Mouse (Mus musculus) T-helper 2 cell (primary cell): ENCODE results near the gene Otop1.

Source experiments
- in situ Hi-C: fragments of 300-600 bp; cut with MboI, MseI; formaldehyde crosslinking; loops from one replicate; pipeline ENCODE4 v1.15.1; 2025; ENCODE audit warnings: high pct_unique_total_duplicates

Otop1 gene

DNA sequence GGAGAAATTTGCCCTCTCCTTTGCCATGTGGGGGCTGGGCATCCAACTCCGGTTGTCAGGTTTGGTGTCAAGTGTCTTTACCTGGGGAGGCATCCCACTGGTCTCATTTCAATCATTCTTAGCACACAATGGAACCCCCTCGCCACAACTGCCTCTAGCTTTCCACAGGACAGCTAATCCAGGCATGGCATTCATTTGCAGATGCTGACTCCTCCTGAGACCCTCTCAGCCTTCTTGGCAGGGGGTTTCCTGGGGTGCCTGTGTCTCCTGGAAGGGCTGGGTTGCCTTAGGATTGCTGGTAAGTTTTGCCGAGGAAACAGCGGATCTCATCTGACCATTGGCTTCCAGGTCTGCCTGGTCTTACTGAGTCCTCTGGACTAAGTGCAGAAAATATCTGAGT, at the start of gene Otop1:
Gene Otop1 (plus strand): TSS at position 202 of the 400 bp plus-strand sequence.
- in situ Hi-C loops: no loop called here

DNA sequence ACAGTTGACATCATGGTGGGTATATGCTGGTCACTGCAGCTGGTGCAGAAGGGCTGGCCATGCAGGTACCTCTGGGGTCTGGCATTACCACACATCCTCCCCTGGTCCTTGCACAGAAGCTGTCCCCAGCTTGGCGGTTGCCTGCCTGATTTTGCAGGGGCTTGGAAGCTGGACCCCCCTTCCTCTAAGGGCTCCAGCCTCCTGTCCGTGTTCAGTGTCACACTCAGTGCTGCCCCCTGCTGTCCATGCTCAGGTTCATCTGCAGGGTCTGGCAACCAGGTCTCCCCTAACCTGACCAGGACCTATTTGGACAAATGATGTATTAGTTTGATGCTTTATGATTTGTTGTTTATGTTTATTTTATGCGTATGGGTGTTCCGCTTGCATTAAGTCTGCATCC, 40.4 kb upstream of the Otop1 start:
- in situ Hi-C loops: no loop called here

DNA sequence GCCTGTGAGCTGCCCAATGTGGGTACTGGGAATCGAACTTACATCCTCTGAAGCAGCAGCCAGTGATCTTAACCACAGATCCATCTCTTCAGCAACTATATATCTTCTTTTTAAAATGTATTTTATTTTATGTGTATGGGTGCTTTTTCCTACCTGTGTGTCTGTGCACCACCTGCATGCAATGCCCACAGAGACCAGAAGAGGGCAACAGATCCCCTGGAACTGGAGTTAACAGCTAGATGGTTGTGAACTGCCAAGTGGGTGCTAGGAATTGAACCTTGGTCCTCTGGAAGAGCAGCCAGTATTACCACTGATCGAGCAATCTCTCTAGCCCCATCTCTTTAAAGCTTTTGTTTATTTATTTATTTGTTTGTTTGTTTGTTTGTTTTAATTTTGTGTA, 39.1 kb upstream of the Otop1 start:
- in situ Hi-C loops: no loop called here

DNA sequence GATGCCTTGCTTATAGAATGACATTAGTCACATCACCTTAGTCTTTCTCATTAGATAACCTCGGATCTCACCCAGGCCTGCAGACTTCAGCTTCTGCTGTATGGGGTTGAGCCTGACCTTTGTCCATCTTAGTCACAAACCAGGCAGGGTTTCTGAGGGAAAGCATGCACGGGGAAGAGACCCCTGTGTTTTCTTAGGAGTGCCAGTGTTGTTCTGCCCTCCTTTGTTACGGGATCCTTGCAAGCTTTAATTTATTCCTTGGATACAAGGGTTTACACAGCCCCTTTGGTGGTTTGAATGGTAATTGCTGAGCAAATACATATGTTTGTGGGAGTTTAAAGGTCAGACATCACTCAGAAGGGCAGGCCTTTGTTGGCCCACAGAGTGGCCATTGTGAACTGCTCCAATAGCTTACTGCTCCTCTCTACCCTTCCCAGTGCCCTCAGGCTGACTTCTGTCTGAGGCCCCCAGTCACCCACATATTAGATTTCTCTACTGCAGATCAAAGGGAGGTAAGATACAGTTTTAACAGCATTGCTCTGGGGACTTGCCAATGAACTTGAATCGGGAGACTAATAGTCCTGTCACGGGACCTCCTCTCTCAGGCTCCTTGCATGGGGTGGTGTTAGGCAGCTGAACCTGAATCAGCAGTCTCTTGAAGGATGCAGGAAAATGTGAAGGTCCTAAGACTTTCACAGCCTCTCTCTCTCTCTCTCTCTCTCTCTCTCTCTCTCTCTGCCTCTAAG, 34.9 kb upstream of the Otop1 start:
- in situ Hi-C loops: no loop called here

DNA sequence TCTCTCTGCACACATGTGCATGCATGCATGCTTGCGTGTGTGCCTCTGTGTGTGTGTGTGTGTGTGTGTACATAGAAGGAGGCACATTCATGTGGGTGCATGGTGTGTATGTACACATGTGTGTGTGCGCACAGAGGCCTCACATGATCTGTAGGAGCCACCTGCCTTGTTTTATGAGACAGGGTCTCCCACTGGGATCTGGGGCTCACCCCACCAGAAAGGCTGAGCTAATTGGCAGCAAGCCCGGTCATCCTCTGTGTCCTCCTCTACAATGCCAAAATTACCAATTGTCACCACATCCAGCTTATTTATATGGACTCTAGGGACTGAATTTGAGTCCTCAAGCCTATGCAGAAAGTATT, 34.3 kb upstream of the Otop1 start:
- in situ Hi-C loops: no loop called here

DNA sequence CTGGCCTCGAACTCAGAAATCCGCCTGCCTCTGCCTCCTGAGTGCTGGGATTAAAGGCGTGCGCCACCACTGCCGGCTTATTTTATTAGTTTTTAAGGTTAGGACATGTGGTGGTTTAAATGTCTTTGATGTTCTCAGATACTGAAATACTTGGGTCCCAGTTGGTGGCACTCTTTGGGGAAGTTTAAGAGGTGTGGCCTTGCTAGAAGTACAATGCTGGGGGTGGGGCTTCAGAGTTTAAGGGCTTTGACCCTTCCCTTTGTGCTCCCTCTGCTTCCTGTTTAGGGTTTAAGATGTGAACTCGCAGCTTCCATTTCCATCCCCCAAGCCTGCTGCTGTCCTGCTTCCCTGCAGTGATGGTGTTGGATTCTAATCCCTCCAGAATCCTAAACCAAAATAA, 33.8 kb upstream of the Otop1 start:
- in situ Hi-C loops: no loop called here

DNA sequence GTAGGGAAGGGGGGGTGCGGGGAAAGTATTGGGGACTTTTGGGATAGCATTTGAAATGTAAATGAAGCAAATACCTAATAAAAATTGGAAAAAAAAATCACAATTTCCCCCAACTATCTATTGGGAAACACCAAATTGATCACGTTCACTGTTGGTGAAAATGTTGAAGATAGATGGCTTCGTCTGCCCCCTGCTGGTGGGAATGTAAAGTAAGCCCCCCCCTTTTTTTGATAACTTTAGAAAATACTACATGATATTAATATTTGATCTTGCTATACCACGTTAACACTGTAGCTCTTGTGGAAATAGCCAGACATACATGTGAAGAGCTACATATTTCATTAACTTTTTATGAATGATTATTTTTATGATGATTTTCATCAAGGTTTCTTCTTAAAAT, 20.6 kb upstream of the Otop1 start:
- in situ Hi-C loops: no loop called here

DNA sequence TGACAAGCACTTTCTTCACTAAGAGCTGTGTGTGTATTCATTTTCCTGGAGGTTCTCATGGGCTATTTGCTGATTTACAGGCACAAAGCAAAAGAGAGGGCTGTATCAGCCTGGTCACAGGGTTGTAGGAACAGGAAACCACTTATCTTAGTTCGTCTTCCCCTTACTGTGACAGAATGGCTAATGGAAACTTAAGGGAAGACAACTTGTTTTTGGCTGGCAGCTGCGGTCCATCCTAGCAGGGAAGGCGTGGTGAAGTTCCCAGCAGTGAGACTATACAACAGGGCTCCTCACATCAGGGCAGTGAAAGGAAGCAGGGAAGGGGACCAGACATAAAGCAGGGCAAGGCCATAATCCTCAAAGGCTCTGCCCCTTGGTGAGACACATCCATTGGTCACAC, 20.1 kb upstream of the Otop1 start:
- in situ Hi-C loops: no loop called here

DNA sequence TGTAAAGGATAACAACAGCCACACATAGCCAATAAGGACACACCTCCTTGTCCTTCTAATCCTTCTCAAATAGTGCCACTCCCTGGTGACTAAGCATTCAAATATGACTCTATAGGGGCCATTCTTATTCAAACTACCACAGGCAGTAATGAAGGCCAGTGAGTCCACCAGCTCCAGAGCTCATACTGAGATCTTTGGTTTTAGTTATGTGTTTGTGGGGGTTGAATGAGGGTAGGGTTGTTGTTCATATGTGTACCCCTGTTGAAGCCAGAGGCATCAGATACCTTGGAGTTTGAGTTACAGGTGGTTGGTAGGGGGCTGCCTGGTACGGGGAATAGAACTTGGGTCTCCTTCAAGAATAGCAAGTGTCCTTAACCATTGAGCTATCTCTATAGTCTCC, 19.2 kb upstream of the Otop1 start:
- in situ Hi-C loops: no loop called here

DNA sequence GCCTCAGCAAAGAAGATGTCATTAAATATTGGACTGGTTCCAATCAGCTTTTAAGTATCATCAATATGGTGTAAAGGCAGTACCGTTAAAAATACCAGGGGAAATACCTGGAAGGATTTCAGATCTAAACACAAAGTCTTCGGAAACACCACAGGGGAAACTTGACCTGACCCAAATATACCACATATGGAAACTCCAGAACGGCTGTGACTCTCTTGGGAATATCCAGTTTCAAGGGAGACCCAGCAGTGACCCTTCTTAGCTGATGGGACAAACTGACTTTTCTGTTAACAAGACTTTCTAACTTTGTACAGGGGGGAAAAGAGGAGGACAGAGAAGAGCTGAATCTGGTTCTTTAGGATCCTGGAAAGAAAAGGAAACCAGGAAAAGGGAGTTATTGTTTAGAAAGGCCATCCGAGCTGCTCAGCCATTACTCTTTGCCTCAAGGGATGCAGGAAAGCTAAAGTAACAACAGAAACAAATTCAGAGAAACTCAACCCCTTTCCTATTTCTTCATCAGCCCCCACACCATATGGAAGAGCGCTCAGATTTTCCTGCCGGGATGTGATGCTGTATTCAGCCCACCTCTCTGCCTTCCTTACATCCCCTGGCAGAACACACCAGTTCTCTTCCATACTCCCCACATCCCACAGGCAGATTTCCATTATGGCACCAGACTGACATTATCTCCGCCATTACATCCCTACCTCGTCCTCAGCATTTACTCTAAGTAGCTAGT, 17.6 kb upstream of the Otop1 start:
- in situ Hi-C loops: no loop called here

DNA sequence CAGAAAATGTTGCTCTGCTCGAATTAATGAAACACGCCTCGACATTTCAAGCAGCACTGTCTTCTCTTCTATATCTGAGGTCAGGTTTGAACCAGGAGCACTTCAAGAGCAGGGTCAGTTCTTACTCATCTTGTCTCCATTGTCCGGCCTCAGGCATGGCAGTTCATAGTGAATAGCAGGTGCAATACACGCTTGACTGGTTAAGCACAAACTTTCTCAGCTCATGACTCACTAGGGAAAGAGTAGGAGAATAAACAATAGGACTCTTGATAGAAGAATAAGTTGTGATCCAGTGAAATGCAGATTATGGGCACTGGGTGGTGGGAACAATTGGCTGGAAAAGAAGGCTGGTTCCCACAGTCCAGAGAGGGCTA, 17.0 kb upstream of the Otop1 start:
- in situ Hi-C loops: no loop called here

DNA sequence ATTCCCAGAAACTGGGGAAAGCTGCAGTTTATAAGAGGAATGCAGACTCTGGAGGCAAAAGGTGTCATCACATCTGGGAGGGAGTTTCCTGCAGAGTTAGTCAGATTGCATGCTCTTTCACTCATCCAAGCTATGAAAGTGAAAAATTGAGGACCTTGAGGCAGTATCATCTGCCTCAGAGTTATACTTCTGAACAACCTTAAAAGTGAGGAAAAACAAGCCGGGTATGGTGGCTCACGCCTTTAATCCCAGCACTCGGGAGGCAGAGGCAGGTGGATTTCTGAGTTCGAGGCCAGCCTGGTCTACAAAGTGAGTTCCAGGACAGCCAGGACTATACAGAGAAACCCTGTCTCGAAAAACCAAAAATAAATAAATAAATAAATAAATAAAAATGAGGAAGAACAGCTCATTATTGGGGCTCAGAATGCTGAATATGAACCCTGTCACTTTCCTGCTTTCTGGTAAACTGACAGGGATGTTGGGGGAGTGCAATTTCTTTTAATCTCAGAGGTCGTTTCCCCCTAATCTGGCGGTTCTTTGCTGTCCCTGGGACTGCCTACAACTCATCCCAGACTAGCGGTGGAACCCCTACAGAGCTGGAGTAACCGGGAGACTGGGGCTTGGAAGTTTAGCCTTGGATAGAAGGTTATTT, 16.2 kb upstream of the Otop1 start:
- in situ Hi-C loops: loop anchor here (10.0 kb wide), 1 partner anchor 1725 kb away; no protein-coding TSS in a partner anchor

DNA sequence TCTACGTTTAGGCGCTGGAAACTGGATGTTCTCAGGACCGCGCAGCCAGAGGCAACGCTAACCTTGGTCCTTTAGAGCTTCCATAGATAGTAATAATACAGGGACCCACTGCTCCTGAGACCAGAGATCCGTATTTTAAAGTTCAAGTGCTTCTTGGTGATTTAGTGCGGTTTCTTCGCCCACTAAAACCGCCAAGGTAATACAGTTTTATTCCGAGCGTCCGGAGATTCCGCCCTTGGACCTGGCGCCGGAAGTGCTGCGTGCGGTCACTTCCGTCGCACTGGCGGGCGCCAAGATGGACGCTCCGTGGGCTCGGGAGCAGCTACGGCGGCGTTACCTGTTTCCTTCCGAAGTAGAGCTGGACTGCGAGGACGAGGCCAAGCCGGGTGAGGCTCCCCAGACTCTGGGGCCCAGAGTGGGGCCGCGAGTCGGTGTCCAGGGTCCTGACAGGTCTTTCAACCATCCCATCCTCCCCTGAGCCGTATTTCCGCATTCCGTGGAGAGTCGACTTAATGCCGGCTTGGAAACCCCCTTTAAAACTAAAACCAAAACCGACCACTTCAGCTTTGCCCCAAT, 15.6 kb upstream of the Otop1 start, which contains the start of gene Tmem128:
Gene Tmem128 (plus strand): TSS at position 79 of the 576 bp plus-strand sequence.
- in situ Hi-C loops: loop anchor here (10.0 kb wide), 1 partner anchor 1725 kb away; no protein-coding TSS in a partner anchor

DNA sequence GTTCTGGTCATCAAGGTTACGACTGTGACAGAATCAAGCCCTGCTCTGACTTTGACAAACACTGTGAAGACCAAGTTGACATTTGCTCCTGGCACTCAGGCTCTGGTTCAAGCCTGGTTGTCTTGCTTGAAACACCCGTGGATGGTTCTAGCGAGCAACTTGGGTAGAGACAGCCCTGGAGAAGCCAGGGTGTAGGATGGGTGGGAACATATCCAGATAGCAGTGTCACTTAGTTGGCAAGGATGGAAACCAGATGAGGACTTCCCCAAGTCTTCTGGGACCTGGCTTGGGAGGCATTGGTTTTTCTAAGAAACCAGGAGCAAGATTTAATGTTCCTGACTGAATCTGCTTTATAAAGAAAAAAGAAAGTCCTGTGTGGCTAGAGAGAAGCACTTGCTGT, 4.8 kb upstream of the Otop1 start:
- in situ Hi-C loops: no loop called here

DNA sequence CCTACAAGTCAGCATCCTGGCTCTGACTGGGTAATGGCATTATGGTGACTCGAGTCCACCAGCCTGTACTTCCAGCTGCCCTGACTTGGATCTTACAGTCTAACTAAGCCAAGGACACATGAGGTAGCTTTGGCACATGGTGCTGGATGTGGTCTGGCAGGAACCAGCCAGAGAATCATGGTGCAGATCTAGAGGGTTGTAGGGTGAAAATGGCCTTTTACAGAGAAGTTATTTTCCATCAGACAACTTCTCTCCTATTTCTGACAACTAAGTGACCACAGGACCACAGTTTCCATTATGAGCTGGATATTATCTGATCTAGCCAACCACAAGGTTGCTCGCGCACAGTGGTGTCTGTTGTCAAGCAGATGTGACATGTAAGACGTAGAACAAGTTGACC, 1.9 kb upstream of the Otop1 start:
- in situ Hi-C loops: no loop called here

DNA sequence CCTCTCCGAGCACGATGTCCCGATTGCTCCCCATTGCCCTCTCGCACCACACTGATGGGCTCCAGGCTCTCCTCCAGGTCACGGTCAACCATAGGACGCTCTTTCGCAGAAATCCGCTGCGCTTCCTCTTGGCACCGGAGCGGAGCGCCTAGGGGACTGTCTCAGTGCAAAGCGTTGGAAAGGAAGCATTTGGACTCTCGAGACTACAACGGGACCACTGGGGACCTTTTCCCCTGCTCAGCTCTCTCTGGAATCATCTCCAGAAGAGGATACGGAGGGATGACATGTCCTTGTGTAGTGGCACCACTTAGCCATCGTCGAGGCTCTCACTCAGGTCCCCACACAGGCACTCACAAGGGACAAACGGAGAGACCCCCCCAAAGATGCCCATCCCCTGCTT, 679 bp downstream of the Otop1 start:
- in situ Hi-C loops: no loop called here

DNA sequence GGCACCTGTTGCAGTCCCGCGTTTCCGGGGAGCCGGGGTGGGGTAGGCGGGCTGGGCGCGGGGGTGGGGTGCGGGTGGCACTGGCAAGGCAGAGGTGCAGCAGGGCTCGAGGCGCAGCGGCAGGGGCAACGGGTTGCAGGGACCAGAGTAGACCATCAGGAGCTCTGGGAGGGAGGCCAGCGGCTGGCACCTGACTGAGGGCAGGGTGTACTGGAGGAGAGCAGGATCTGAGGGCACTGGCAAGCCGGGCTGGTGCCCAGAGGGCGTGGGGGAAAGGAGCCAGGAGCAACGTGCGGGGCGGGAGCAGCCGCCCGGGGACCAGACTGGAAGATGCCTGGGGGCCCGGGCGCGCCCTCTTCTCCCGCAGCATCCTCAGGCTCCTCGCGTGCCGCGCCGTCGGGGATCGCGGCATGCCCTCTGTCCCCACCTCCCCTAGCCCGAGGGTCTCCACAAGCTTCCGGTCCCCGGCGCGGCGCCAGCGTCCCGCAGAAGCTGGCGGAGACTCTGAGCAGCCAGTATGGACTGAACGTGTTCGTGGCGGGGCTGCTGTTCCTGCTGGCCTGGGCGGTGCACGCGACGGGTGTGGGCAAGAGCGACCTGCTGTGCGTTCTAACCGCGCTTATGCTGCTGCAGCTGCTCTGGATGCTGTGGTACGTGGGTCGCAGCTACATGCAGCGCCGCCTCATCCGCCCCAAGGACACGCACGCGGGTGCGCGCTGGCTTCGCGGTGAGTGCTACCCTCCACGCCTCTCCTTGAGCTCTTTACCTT, 1.5 kb downstream of the Otop1 start:
- in situ Hi-C loops: no loop called here

DNA sequence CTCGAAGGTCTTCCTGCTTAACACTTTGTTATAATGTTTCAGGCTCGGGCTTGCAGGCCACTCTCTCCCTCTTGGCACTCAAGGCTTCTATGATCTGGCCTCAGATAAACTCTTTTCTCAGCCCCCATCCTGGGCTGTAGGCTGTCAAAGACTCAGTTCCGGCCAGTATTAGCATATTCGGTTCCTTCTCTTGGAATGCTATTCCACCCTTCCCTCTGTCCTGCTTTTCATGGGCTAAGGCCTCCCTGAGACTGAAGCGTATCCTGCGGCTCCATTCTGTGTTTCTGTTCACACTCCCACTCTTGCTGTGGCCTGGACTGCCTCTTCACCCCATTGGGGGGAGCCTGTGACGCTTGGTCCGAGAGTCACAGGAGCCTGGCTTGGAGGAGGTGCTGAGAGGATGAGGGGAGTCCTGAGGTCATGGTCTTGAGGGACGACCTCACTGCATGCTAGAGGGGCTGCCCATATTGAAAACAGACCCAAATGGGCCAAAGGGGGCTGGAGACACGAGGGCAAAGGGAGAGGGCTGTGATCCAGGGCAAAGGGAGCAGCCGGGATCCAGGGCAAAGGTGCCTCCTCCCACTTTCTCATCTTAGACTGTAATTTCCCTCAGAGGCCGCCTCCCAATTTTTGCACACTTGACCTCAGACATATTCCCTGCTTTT, 2.3 kb downstream of the Otop1 start:
- in situ Hi-C loops: no loop called here

DNA sequence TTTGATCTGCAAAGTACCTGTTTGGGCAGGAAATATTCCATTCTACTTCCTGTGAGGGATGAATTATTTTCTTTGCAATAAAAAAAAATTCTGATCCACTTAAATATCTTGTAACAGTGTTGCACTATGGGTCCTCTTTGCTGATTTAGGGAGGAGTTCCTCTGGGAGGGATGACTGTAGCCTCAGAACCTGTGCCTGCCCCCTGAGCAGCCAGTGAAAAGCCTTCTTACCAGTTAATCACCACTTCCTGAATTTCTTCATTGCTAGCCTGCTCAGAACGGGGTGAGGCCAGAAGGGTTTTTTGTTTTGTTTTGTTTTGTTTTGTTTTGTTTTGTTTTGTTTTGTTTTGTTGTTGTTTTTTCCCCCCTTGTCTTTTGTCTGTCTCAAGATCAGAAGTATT, 4.3 kb downstream of the Otop1 start:
- in situ Hi-C loops: no loop called here

DNA sequence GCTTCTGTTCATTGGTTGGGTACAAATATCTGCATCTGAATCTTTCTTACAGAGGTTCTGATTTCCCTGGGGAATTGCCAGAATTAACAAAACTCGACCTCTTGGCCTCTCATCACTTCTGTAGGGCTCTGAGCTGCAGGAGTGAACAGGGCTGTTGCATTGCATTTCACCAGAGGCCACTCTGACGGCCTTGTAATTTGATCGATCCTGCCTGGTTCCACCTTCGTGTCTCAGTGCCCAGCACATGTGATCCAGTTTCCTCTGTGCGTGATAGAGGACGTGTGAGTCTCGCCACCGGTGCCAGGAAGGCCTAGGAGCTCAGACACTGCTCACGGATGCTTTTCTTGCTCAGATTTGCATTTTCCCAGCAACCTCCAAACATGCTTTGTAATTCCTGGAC, 10.0 kb downstream of the Otop1 start:
- in situ Hi-C loops: no loop called here

DNA sequence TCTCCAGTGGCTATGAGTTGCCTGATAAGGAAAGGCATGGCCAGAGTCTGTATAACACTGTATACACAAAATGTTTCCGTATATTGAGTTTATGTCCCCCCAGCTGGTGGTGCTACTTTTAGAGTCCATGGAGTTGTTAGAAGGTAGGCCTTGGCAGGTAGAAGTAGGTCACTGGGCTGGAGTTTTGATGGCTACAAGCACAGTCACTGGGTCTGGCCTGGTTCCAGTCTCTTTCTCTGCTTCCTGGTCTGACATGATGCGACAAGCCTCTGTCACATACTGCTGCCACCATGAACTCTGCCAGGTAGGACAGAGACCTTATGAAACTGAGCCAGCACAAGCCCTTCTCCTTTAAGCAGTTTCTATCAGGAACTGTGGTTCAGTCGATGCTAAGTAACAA, 12.7 kb downstream of the Otop1 start:
- in situ Hi-C loops: no loop called here
